Mouse (Mus musculus) heart, embryonic 15.5 days (tissue): ENCODE results near the gene Taf12. TPM values are rescaled to one million over a fixed set of nuclear protein-coding genes. Genes with fewer than 3 reads are reported as not detected.

Experiments
- ATAC-seq: fragments of 200-750 bp; cut with Nextera tagmentation; replicated peaks from 2 replicates; pipeline ENCODE4 v1.8.0; 2017; ENCODE audit warnings: low read depth, moderate TSS enrichment; ENCODE audit not compliant: insufficient number of reproducible peaks, insufficient read depth, low FRiP score
- H3K27ac ChIP-seq: fragments of 300-500 bp; sonication (generic); 2 replicates; pipeline ENCODE4 v1.5.1; 2015; ENCODE audit warnings: mild to moderate bottlenecking, inconsistent platforms
- H3K27me3 ChIP-seq: fragments of 300-500 bp; sonication (generic); 2 replicates; pipeline ENCODE4 v1.6.1; 2015; ENCODE audit warnings: inconsistent platforms
- H3K36me3 ChIP-seq: fragments of 300-500 bp; sonication (generic); 2 replicates; pipeline ENCODE4 v1.6.1; 2015; ENCODE audit warnings: mild to moderate bottlenecking, inconsistent platforms
- H3K4me1 ChIP-seq: fragments of 300-500 bp; sonication (generic); replicated peaks from 2 replicates; pipeline ENCODE4 v1.6.1; 2015; ENCODE audit warnings: inconsistent platforms
- H3K4me2 ChIP-seq: fragments of 300-500 bp; sonication (generic); 2 replicates; pipeline ENCODE4 v1.6.1; 2015; ENCODE audit warnings: inconsistent platforms, mild to moderate bottlenecking, moderate library complexity
- H3K4me3 ChIP-seq: fragments of 300-500 bp; sonication (generic); 2 replicates; pipeline ENCODE4 v1.5.1; 2015; ENCODE audit warnings: mild to moderate bottlenecking, inconsistent platforms
- H3K9ac ChIP-seq: fragments of 300-500 bp; sonication (generic); 2 replicates; pipeline ENCODE4 v1.6.1; 2015; ENCODE audit warnings: mild to moderate bottlenecking, inconsistent platforms
- H3K9me3 ChIP-seq: fragments of 300-500 bp; sonication (generic); replicated peaks from 2 replicates; pipeline ENCODE4 v1.6.1; 2016; ENCODE audit warnings: inconsistent platforms
- WGBS: fragments of 180-500 bp; shearing (Covaris S2); methylation state at CpG from one replicate; pipeline ENCODE4 v1.1.7; 2015; ENCODE audit warnings: mixed read lengths; 5-methylcytosine and 5-hydroxymethylcytosine counted together
- polyA plus RNA-seq: library from polyadenylated mRNA; unstranded; fragments of >200 nt; fragmentation: Nextera tagmentation; extraction: Ambion mirVana; gene quantifications from 2 replicates; pipeline ENCODE4 v1.2.1, GENCODE M21; 2015

Gene Taf12
- polyA plus RNA-seq, 1 experiment from 2014 or later, result 33.7 TPM

DNA sequence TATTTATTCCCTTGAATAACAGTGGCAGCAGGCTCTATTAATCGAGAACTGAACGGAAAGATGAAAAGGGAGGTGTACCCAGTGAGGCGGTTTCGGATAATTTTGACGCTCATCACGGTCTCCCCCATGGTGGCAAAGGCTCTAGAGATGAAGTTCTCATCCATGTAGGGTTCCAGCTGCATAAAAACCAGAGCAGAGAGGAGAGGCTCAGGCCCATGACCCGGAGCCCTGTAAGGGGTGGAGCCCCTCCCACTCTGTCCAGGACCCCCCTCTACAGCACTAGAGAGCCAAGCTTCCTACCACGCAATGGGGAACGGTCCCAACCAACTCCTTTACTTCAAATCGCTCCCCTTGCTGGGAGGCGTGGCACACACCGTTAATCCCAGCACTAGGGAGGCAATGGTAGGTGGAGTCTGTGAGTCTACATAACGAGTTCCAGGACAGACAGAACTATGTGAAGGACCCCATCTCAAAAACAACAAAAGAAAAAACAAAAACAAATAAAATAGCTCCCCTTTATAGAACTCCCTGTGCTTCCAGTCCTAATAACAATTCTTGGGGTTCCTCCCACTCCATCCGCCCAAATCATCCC, 54.3 kb downstream of the Taf12 start:
- Histone ChIP-seq H3K4me3 (peak overlapping the region; percentile 83), H3K27me3 (no peaks in the 10 kb centered on the region), H3K4me1 (peaks cover 16% of the 10 kb centered on the region), H3K9ac (peak overlapping the region; percentile 96), H3K4me2 (peak overlapping the region; percentile 86), H3K9me3 (no peaks in the 10 kb centered on the region), H3K27ac (peak overlapping the region; percentile 92), H3K36me3 (peaks cover 34% of the 10 kb centered on the region)
- ATAC-seq, result no peak
- WGBS, result 52% methylated on average over 14 of the region's 14 CpGs

DNA sequence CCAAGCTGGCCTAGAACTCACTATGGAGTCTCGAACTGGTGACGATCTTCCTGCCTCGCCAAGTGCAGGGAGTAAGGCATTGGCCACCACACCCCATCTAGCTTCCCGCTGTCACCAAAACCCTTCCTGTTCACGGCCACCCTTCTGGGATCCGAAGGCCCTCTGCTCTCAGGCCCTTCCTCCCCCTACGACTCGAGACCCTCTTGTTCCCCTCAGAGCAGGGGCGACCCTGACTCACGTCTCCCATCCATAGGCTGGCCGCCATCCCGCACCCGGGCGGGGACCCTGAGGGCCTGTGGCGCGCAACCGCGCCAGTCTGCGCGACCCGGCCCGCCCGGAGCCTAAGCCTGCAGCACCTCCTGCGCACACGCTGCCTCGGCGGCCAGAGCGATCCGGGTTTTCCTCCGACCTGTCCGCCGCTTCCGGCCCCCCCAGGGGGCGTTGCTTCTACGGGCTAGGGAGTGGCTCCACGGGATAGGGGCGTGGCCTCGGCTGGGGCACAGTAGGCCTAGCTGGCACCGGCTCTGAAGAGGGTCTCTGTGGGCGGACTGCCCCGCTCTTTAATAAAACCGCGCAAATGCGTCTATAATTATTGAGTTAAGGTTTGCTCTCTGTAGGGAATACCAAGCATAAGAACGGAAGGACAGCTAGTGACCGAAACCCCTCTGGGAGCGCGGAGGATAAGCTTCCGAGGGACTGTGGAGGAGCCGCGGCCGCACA, 55.1 kb downstream of the Taf12 start, which contains the start of gene Trnau1ap:
Gene Trnau1ap, minus strand, starts transcription at position 424 of the 720 bp plus-strand sequence.
- H3K4me1 ChIP-seq, result peaks cover 16% of the 10 kb centered on the region
- peak within 1 kb of the TSS; percentile 96 for H3K9ac ChIP-seq
- peaks cover 33% of the 10 kb centered on the region for H3K36me3 ChIP-seq
- H3K4me3 ChIP-seq, result peak within 1 kb of the TSS; percentile 83
- peak within 1 kb of the TSS; percentile 92 for H3K27ac ChIP-seq
- peak; percentile 96 for ATAC-seq
- no peaks in the 10 kb centered on the region for H3K9me3 ChIP-seq
- H3K27me3 ChIP-seq, result no peaks in the 10 kb centered on the region
- peak within 1 kb of the TSS; percentile 86 for H3K4me2 ChIP-seq
- under 1% methylated on average over 52 of the region's 52 CpGs for WGBS

DNA sequence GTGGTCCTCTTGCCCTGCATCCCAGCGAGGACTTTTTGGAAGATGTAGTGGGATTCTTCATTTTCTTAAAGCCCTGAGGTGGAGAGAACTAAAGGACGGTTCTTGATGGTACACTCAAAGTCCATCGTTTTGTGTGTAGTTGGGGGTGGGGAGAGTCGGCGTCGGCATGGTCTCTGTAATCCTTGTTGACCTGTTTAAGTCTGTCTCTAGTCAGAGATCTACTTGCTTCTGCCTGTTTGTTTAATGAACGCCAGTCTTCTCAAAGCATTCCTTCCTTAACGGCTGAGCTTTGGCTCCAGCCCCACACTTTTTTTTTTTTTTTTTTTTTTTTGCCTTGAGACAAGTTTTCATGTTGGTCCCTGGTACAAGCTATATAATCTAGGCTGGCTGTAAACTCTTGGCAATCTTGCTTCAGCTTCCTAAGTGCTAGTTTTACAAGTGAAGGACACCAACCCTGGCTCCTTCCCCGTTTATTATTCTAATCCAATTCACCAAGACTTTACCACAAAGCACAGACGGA, 55.7 kb downstream of the Taf12 start:
- peak overlapping the region; percentile 92 for H3K27ac ChIP-seq
- peaks cover 16% of the 10 kb centered on the region for H3K4me1 ChIP-seq
- H3K9ac ChIP-seq, result peak overlapping the region; percentile 96
- H3K36me3 ChIP-seq, result peaks cover 33% of the 10 kb centered on the region
- WGBS, result 13% methylated on average over 10 of the region's 10 CpGs
- peak overlapping the region; percentile 83 for H3K4me3 ChIP-seq
- H3K27me3 ChIP-seq, result no peaks in the 10 kb centered on the region
- no peaks in the 10 kb centered on the region for H3K9me3 ChIP-seq
- peak overlapping the region; percentile 86 for H3K4me2 ChIP-seq
- ATAC-seq, result no peak

DNA sequence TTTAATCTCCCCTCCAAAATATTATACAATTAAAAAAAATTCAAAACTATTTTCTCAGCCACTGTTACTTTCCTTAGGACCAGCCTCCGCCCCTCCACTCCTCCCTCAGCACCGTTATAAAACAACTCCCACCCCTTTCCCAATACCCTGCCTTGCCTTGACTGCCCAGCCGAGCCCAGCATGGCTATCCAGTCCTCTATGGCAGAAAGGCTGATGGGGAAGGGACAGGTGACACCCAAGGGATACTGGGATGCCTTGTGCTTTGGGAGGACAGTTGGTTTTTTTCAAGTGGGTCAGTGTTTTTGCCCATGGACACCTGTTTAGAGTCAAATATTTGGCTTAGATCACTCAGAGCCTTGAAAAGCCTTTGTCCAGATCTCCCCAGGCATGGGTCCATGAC, 57.8 kb downstream of the Taf12 start:
- 84% methylated on average over 3 of the region's 3 CpGs for WGBS
- Histone ChIP-seq H3K36me3 (peaks cover 36% of the 10 kb centered on the region), H3K9me3 (no peaks in the 10 kb centered on the region), H3K4me2 (no peak overlapping the region), H3K27me3 (no peaks in the 10 kb centered on the region), H3K4me3 (no peak overlapping the region), H3K4me1 (peaks cover 16% of the 10 kb centered on the region), H3K9ac (no peak overlapping the region), H3K27ac (no peak overlapping the region)
- no peak for ATAC-seq

DNA sequence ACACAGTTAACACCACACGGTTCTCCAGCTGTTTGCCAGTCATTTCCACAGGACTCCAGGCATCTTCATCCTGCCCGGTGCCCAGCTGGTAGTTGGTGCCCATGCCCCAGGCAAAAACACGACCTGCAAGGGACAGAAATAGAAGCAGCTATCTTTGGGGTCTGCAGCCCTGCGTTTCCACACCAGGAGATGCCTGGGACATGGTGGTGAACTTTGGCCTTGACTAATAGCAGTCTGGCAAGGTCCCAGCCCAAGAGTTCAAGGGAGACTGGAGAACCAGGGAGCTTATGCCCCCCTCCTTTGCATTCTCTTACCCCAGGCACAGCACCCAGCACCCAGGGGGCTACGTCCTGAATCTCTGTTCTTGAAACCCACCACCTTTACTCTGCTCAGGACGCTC, 58.7 kb downstream of the Taf12 start:
- Histone ChIP-seq H3K27me3 (no peaks in the 10 kb centered on the region), H3K27ac (no peak overlapping the region), H3K4me1 (peaks cover 15% of the 10 kb centered on the region), H3K9ac (no peak overlapping the region), H3K9me3 (no peaks in the 10 kb centered on the region), H3K36me3 (peaks cover 42% of the 10 kb centered on the region), H3K4me3 (no peak overlapping the region), H3K4me2 (no peak overlapping the region)
- 59% methylated on average over 6 of the region's 6 CpGs for WGBS
- no peak for ATAC-seq

DNA sequence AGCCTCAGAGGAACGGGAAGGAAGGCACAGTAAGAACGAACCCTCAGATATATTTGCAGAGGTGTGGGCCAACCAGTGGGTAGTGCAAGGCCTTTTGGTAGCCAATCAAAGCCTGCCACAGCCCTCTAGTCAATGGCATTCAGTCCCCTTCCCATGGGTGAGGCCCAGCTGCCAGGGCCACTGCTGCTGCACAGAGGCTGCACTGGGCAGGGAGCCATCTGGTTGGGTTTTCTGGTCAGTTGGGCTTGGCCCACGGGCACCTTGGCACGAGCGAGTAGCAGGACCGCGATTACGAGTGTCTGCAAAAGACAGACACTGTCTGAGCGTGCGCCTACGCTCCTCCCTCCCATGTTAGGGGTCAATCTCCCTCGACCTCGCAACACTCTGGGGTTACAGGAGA, 64.8 kb downstream of the Taf12 start:
- no peaks in the 10 kb centered on the region for H3K9me3 ChIP-seq
- H3K9ac ChIP-seq, result no peak overlapping the region
- no peak overlapping the region for H3K4me3 ChIP-seq
- H3K4me2 ChIP-seq, result no peak overlapping the region
- H3K27me3 ChIP-seq, result no peaks in the 10 kb centered on the region
- 86% methylated on average over 13 of the region's 13 CpGs for WGBS
- no peak overlapping the region for H3K27ac ChIP-seq
- H3K36me3 ChIP-seq, result peaks cover 37% of the 10 kb centered on the region
- H3K4me1 ChIP-seq, result peaks cover 8% of the 10 kb centered on the region
- no peak for ATAC-seq

DNA sequence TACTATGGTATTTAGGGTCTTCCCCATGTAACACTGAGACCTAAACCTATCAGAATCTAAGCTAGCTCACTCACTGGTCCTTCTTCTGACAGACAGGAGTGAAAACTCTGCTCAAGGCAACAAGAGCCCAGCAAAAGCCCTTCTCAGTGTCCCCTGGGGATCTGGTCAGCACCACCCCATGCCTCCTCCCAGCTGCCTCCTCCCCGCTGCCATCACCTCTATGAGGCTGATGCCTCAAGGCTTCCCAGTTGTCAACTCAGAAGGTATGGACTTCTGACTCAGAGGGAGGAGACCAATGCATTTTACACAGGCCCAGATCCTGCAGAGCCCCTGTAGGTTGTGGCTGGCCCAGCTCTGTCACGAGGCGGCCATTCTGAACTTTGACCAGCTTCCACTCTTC, 67.3 kb downstream of the Taf12 start:
- peaks cover 21% of the 10 kb centered on the region for H3K36me3 ChIP-seq
- 85% methylated on average over 3 of the region's 3 CpGs for WGBS
- H3K27me3 ChIP-seq, result no peaks in the 10 kb centered on the region
- no peak overlapping the region for H3K4me2 ChIP-seq
- no peak for ATAC-seq
- peaks cover 20% of the 10 kb centered on the region for H3K4me1 ChIP-seq
- no peak overlapping the region for H3K27ac ChIP-seq
- H3K9me3 ChIP-seq, result no peaks in the 10 kb centered on the region
- no peak overlapping the region for H3K9ac ChIP-seq
- no peak overlapping the region for H3K4me3 ChIP-seq

DNA sequence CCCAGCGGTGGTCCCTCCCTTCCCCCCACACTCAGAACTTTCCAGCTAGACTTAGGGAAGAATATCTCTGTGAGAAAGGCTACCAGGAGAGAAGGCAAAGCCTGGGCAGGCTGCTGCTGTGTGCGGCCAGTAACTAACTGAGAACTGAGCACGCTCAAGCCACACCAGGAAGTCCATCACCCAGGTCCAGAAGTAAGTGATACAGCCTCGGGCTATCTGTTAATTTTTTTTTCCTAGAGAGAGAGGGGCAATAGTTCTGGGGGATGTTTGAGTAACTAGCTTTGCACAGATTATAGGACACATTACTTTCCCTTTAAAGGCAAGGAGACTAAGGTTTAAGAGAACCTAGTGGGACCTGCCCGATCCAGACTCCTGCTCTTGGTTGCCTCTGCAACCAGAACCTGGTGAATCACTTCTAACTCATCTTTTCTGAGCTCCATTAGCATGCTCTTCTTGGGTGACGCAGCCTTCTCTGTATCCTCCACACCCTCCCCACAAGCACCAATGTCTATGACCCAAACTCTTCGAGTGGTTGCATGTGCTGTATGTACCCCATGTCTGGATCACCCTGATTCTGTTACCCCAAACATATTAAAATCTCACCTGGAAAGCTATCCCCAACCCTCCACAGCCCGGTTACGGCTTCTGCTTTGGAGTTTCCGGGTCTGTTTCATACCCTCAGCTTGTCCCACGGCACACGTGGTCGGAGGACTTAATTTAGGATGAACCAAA, 70.4 kb downstream of the Taf12 start:
- Histone ChIP-seq H3K27me3 (no peaks in the 10 kb centered on the region), H3K9ac (peak overlapping the region; percentile 90), H3K4me1 (peaks cover 20% of the 10 kb centered on the region), H3K4me3 (peak overlapping the region; percentile 86), H3K27ac (no peak overlapping the region), H3K4me2 (peak overlapping the region; percentile 98), H3K36me3 (peaks cover 5% of the 10 kb centered on the region; the same call in 1 of the 2 replicates), H3K9me3 (no peaks in the 10 kb centered on the region)
- ATAC-seq, result no peak
- WGBS, result 4% methylated on average over 13 of the region's 13 CpGs

Other genes starting within 250 kb of the Taf12 start
- 0.10 and 0.18 TPM in 2 replicates for gene Gm10300, start 199.7 kb upstream of the Taf12 start, polyA plus RNA-seq
- gene Epb41, start 199.1 kb upstream of the Taf12 start, polyA plus RNA-seq, result 75.6 and 86.4 TPM in 2 replicates
- 0.67 and 0.71 TPM in 2 replicates for gene Oprd1, start 129.9 kb upstream of the Taf12 start, polyA plus RNA-seq
- gene Ythdf2, start 62.1 kb upstream of the Taf12 start, polyA plus RNA-seq, result 57.8 and 61.7 TPM in 2 replicates
- gene Gmeb1, start 12.8 kb upstream of the Taf12 start, polyA plus RNA-seq, result 23.3 and 28.0 TPM in 2 replicates
- 1.5 and 2.0 TPM in 2 replicates for gene Rab42, start 29.0 kb downstream of the Taf12 start, polyA plus RNA-seq
- gene Trnau1ap, start 55.2 kb downstream of the Taf12 start, polyA plus RNA-seq, result 63.4 and 71.3 TPM in 2 replicates
- 29.2 and 44.7 TPM in 2 replicates for gene Rcc1, start 79.2 kb downstream of the Taf12 start, polyA plus RNA-seq
- gene Phactr4, start 148.1 kb downstream of the Taf12 start, polyA plus RNA-seq, result 14.8 and 17.1 TPM in 2 replicates
- gene Med18, start 189.5 kb downstream of the Taf12 start, polyA plus RNA-seq, result 12.5 and 13.8 TPM in 2 replicates
- gene Sesn2, start 236.1 kb downstream of the Taf12 start, polyA plus RNA-seq, result 5.1 and 7.6 TPM in 2 replicates